Mouse (Mus musculus) stomach, postnatal 0 days (tissue): ENCODE measurements around the gene Krtap5-1.

Experiments
- CTCF ChIP-seq: IDR thresholded peaks from 2 replicates; pipeline ENCODE4 v1.5.1; 2016; ENCODE audit warnings: antibody characterized with exemption, low read depth, mild to moderate bottlenecking, moderate library complexity
- EP300 ChIP-seq: optimal IDR thresholded peaks from 2 replicates; pipeline ENCODE3; 2016; ENCODE audit warnings: antibody characterized with exemption

DNA sequence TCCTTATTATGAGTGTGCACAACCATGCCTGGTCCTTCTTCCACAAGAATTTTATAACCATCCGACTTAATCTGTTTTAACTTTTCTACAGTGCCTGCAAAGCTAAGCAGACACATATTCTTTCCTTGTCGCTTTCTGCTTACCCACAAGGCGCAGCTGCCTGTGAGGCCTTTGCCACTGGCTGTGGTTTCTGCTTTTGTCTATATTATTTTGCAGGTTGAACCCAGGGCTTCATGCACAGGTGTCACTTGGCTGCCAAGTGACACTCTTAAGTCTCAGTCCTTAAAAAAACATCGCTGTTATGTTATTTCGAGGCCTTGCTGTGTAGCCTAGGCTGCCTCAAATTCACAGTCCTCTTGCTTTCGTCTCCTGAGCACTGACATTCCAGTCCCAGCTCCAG, 25.7 kb upstream of the Krtap5-1 start:
- no peak for TF ChIP-seq CTCF
- no peak for TF ChIP-seq EP300
